Mouse (Mus musculus): ENCODE results near the gene Cdpf1. TPM values are rescaled to one million over a fixed set of nuclear protein-coding genes. Genes with fewer than 3 reads are reported as not detected.

The Cdpf1 gene
- polyA plus RNA-seq, 1 experiment: 49.3 TPM

DNA sequence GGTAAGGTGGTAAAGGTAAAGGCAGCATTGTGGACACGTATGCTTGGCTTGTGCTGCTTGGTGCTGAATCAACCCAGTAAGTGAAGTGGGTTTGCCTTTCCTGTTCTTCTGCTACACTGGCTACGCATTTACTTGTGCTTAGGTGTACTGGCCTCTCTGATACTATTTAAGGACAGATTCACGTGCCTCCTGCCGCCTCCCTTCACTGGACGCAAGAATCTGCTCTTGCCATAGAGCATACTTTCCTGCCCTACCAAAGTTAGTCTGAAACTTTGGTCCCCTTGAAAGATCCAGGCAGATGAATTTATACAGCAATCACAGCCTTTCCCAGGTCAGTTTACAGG lies 1.1 kb downstream of the Cdpf1 start:
- no peaks in the 10 kb centered on the region for H3K36me3 ChIP-seq (ENCODE audit: control insufficient read depth, insufficient read depth, low read length)
- H3K27me3 ChIP-seq (ENCODE audit: control insufficient read depth, insufficient read depth, low read length): no peaks in the 10 kb centered on the region
- H3K27ac ChIP-seq (ENCODE audit: control insufficient read depth, insufficient read depth, low read length): no peak overlapping the region
- no peak for DNase-seq
- TF ChIP-seq POLR2A (IDR thresholded peaks at IDR 0.05; ENCODE audit: control insufficient read depth, extremely low read depth, insufficient read depth, low read length, poor library complexity): no peak
- no peak for TF ChIP-seq CTCF (IDR thresholded peaks at IDR 0.05; ENCODE audit: borderline replicate concordance, control insufficient read depth, extremely low read depth, insufficient read depth, low read length, poor library complexity)
- H3K4me1 ChIP-seq (replicated peaks; ENCODE audit: control insufficient read depth, insufficient read depth, low read length): peaks cover 36% of the 10 kb centered on the region
- H3K4me3 ChIP-seq (ENCODE audit: control insufficient read depth, insufficient read depth, low read length): no peak overlapping the region
- WGBS: 88% methylated on average over 5 of the region's 5 CpGs

DNA sequence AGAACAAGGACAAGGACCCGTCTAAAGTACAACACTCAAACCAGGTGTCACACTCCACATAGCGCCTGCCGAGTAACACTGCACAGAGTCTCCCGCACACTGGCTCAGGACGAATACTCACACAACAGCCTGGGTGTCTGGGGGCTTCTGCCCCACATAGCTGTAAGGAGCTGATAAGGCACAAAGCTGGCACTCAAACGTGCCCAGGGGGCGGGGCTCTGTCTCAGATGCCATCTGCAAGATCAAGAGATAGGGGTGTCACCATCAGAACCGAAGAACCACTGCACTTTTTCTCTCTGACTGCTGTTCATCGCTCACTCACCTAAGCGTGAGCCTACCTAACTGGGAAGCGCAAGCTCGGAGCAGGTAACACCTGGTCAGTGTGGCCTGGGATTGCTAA lies 2.4 kb downstream of the Cdpf1 start:
- no peaks in the 10 kb centered on the region for H3K27me3 ChIP-seq (ENCODE audit: control insufficient read depth, insufficient read depth, low read length)
- H3K36me3 ChIP-seq (ENCODE audit: control insufficient read depth, insufficient read depth, low read length): no peaks in the 10 kb centered on the region
- DNase-seq: peak; percentile 70
- 37% methylated on average over 12 of the region's 12 CpGs for WGBS
- 0 out of 2 replicates have a peak, but pooled peaks have one; percentile 33 for TF ChIP-seq CTCF (IDR thresholded peaks at IDR 0.05; ENCODE audit: borderline replicate concordance, control insufficient read depth, extremely low read depth, insufficient read depth, low read length, poor library complexity)
- TF ChIP-seq POLR2A (IDR thresholded peaks at IDR 0.05; ENCODE audit: control insufficient read depth, extremely low read depth, insufficient read depth, low read length, poor library complexity): 0 out of 2 replicates have a peak, but pooled peaks have one; percentile 29
- H3K4me1 ChIP-seq (replicated peaks; ENCODE audit: control insufficient read depth, insufficient read depth, low read length): peaks cover 36% of the 10 kb centered on the region
- peak overlapping the region; percentile 96 for H3K27ac ChIP-seq (ENCODE audit: control insufficient read depth, insufficient read depth, low read length)
- H3K4me3 ChIP-seq (ENCODE audit: control insufficient read depth, insufficient read depth, low read length): peak overlapping the region; percentile 31

DNA sequence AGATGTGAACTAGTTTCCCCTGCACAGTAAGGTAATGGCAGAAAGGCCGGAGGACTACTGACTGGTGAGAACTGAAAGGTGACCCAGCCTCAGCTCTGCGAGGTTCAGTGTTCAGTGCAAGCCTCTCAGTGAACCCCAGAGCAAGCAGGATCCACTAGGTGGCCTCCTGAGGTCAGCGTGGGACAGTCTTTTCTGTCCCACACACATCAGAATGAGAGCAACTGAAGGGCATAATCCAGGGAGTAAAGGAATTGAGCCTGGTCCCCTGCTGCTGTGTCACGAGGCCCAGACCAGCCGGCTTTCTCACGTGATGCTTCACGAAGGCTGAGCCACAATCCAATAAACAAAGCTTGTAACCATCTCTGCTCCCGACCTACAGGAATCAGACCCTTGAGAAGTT lies 3.1 kb downstream of the Cdpf1 start:
- WGBS: 91% methylated on average over 8 of the region's 8 CpGs
- peak overlapping the region; percentile 31 for H3K4me3 ChIP-seq (ENCODE audit: control insufficient read depth, insufficient read depth, low read length)
- DNase-seq: no peak
- H3K4me1 ChIP-seq (replicated peaks; ENCODE audit: control insufficient read depth, insufficient read depth, low read length): peaks cover 36% of the 10 kb centered on the region
- no peaks in the 10 kb centered on the region for H3K27me3 ChIP-seq (ENCODE audit: control insufficient read depth, insufficient read depth, low read length)
- H3K36me3 ChIP-seq (ENCODE audit: control insufficient read depth, insufficient read depth, low read length): no peaks in the 10 kb centered on the region
- TF ChIP-seq CTCF (IDR thresholded peaks at IDR 0.05; ENCODE audit: borderline replicate concordance, control insufficient read depth, extremely low read depth, insufficient read depth, low read length, poor library complexity) (no peak; the same call in 1 of the 2 replicates), POLR2A (IDR thresholded peaks at IDR 0.05; ENCODE audit: control insufficient read depth, extremely low read depth, insufficient read depth, low read length, poor library complexity) (no peak)
- H3K27ac ChIP-seq (ENCODE audit: control insufficient read depth, insufficient read depth, low read length): peak overlapping the region; percentile 96

DNA sequence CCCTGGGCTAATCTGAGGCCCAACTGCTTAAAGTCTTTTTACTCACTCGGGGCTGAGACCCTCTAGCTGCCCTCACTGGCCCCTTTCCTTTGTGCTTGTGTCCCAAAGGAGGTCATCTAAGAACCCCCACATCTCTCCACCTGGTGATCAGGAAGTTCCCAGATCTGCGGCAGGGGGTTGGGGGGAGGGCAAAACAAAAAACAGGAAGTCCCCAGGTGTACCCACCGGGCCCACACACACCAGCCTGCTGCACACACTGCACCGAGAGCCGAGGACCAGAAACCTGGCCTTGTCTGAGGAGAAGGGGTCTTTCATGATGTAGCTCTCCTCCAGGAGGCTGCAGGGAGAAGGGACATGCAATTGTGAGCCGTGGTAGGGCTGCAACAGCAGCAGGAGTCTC lies 3.5 kb downstream of the Cdpf1 start:
- DNase-seq: no peak
- WGBS: 27% methylated on average over 6 of the region's 6 CpGs
- Histone ChIP-seq H3K36me3 (ENCODE audit: control insufficient read depth, insufficient read depth, low read length) (no peaks in the 10 kb centered on the region), H3K4me3 (ENCODE audit: control insufficient read depth, insufficient read depth, low read length) (peak overlapping the region; percentile 31), H3K27ac (ENCODE audit: control insufficient read depth, insufficient read depth, low read length) (peak overlapping the region; percentile 96), H3K4me1 (replicated peaks; ENCODE audit: control insufficient read depth, insufficient read depth, low read length) (peaks cover 36% of the 10 kb centered on the region), H3K27me3 (ENCODE audit: control insufficient read depth, insufficient read depth, low read length) (no peaks in the 10 kb centered on the region)
- 0 out of 2 replicates have a peak, but pooled peaks have one; percentile 37 for TF ChIP-seq POLR2A (IDR thresholded peaks at IDR 0.05; ENCODE audit: control insufficient read depth, extremely low read depth, insufficient read depth, low read length, poor library complexity)
- no peak for TF ChIP-seq CTCF (IDR thresholded peaks at IDR 0.05; ENCODE audit: borderline replicate concordance, control insufficient read depth, extremely low read depth, insufficient read depth, low read length, poor library complexity)

DNA sequence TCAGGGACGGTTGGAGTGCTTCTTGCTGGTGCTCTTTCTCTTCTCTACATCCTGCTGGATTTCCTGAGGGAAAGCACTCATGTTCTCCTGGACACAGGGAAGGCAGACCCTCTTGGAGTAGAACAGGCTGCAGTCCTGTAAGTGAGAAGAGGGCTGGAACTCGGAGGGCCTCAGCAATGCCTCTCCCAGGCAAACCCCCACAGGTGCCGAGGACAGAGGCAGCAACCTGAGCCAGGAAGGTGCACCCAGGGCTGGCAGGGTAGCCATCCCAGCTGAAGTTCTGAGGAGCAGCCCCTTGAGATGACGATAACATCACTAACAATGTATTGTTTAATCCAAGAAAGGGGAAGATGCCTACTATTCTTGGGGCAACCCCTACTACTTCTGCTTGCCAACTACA lies 4.1 kb downstream of the Cdpf1 start:
- WGBS: 94% methylated on average over 4 of the region's 4 CpGs
- no peaks in the 10 kb centered on the region for H3K36me3 ChIP-seq (ENCODE audit: control insufficient read depth, insufficient read depth, low read length)
- peak overlapping the region; percentile 96 for H3K27ac ChIP-seq (ENCODE audit: control insufficient read depth, insufficient read depth, low read length)
- H3K4me1 ChIP-seq (replicated peaks; ENCODE audit: control insufficient read depth, insufficient read depth, low read length): peaks cover 36% of the 10 kb centered on the region
- no peak for TF ChIP-seq POLR2A (IDR thresholded peaks at IDR 0.05; ENCODE audit: control insufficient read depth, extremely low read depth, insufficient read depth, low read length, poor library complexity)
- TF ChIP-seq CTCF (IDR thresholded peaks at IDR 0.05; ENCODE audit: borderline replicate concordance, control insufficient read depth, extremely low read depth, insufficient read depth, low read length, poor library complexity): no peak
- no peaks in the 10 kb centered on the region for H3K27me3 ChIP-seq (ENCODE audit: control insufficient read depth, insufficient read depth, low read length)
- DNase-seq: no peak
- no peak overlapping the region for H3K4me3 ChIP-seq (ENCODE audit: control insufficient read depth, insufficient read depth, low read length)

DNA sequence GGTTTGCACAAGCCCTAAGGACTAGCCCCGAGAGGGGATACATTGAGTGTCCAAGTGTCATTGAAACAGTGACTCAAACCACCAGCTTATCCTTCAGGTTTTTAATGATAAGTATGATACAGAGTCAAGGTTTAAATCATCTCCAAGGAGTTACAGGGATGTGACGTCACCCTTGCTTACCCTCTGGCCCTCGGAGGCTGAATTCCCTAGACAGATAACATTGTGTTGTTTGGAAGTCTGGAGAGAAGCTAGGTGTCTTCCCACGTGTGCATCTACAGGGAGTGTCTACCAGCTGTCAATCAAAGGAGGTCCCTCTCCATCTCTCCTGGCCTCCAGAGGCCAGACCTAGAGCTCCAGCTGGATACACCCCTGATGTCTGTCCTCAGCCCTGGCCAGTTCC lies 4.6 kb downstream of the Cdpf1 start:
- peaks cover 35% of the 10 kb centered on the region for H3K4me1 ChIP-seq (replicated peaks; ENCODE audit: control insufficient read depth, insufficient read depth, low read length)
- WGBS: 93% methylated on average over 4 of the region's 4 CpGs
- TF ChIP-seq CTCF (IDR thresholded peaks at IDR 0.05; ENCODE audit: borderline replicate concordance, control insufficient read depth, extremely low read depth, insufficient read depth, low read length, poor library complexity) (no peak), POLR2A (IDR thresholded peaks at IDR 0.05; ENCODE audit: control insufficient read depth, extremely low read depth, insufficient read depth, low read length, poor library complexity) (no peak)
- H3K27ac ChIP-seq (ENCODE audit: control insufficient read depth, insufficient read depth, low read length): no peak overlapping the region
- H3K27me3 ChIP-seq (ENCODE audit: control insufficient read depth, insufficient read depth, low read length): no peaks in the 10 kb centered on the region
- DNase-seq: no peak
- H3K4me3 ChIP-seq (ENCODE audit: control insufficient read depth, insufficient read depth, low read length): no peak overlapping the region
- H3K36me3 ChIP-seq (ENCODE audit: control insufficient read depth, insufficient read depth, low read length): no peaks in the 10 kb centered on the region

DNA sequence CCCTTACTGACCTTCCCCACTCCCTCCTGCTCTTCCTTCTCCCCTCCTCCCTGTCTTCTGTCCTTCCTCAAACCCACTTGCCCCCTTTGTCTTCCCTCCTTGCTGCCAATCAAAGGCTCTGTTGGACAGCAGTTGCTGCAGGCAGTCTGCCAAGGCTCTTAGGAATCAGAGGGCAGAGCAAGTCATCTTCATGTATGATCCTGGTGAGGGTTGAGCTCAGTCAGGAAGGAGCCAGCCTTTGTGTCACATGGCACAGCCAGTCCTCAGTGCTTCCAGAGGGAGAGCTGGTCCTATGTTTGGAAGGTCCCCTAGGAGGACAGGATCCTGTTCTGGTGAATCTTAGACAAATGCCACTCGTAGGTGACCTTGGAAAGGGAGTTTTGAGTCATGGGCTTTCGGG lies 8.6 kb downstream of the Cdpf1 start:
- Histone ChIP-seq H3K27ac (ENCODE audit: control insufficient read depth, insufficient read depth, low read length) (no peak overlapping the region), H3K4me3 (ENCODE audit: control insufficient read depth, insufficient read depth, low read length) (no peak overlapping the region), H3K4me1 (replicated peaks; ENCODE audit: control insufficient read depth, insufficient read depth, low read length) (peaks cover 8% of the 10 kb centered on the region), H3K27me3 (ENCODE audit: control insufficient read depth, insufficient read depth, low read length) (no peaks in the 10 kb centered on the region), H3K36me3 (ENCODE audit: control insufficient read depth, insufficient read depth, low read length) (no peaks in the 10 kb centered on the region)
- 88% methylated on average over 2 of the region's 2 CpGs for WGBS
- TF ChIP-seq POLR2A (IDR thresholded peaks at IDR 0.05; ENCODE audit: control insufficient read depth, extremely low read depth, insufficient read depth, low read length, poor library complexity) (no peak), CTCF (IDR thresholded peaks at IDR 0.05; ENCODE audit: borderline replicate concordance, control insufficient read depth, extremely low read depth, insufficient read depth, low read length, poor library complexity) (no peak)
- DNase-seq: no peak
